Mouse (Mus musculus): Measurements from ENCODE around the gene Dclk1.

DNA sequence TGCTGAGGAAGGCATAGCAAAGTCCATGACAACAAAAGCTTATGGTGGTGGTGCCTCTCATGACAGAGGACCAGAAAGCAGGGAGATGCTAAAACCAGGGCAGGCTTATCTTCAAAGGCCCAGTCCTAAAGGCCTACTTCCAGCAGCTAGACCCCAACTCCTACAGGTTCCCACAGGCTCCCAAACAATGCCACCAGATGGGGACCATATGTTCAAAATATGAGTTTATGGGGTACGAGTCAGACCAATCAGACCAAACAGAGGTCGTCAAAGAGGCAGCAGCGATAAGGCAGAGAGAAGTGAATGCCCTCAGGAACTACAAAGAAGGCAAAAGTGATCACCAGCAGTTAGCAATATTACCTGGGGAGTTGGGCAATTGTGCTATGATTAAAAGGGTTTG, 303.1 kb downstream of the Dclk1 start:
- TF ChIP-seq POLR2A (IDR thresholded peaks at IDR 0.05; ENCODE audit: low read depth, low read length): no peak
- TF ChIP-seq CTCF (conservative IDR thresholded peaks at IDR 0.05; ENCODE audit: insufficient read depth, insufficient read length, low read depth, low read length): no peak

Measured in kidney, adult 2 months (tissue).